Mouse (Mus musculus) G1E (cell line): ENCODE data around the gene Zbed5. TPM values are rescaled to one million over a fixed set of nuclear protein-coding genes. Genes with fewer than 3 reads are reported as not detected.
A peak's percentile ranks its signal among the peaks of the same experiment; 100 is the strongest.

ENCODE experiments used
- ATAC-seq: 2 replicates; pipeline ENCODE4 v1.8.0; 2016; ENCODE audit warnings: mild to moderate bottlenecking; ENCODE audit not compliant: insufficient number of reproducible peaks, poor library complexity, low FRiP score, severe bottlenecking; ENCODE audit errors: extremely low read depth
- DNase-seq: peaks from one replicate; pipeline ENCODE4 v3.0.0; 2012; ENCODE audit warnings: low spot score
- H3K27me3 ChIP-seq: 2 replicates; pipeline ENCODE4 v1.6.1; 2012; ENCODE audit warnings: mild to moderate bottlenecking, low read length, inconsistent platforms; ENCODE audit not compliant: insufficient read depth
- H3K36me3 ChIP-seq: replicated peaks from 2 replicates; pipeline ENCODE3; 2012; ENCODE audit warnings: mild to moderate bottlenecking, inconsistent platforms
- H3K4me1 ChIP-seq: 2 replicates; pipeline ENCODE4 v1.6.1; 2012; ENCODE audit warnings: low read depth, low read length, inconsistent platforms, mixed read lengths; ENCODE audit not compliant: insufficient read depth
- H3K4me3 ChIP-seq: 2 replicates; pipeline ENCODE4 v1.5.1; 2012; ENCODE audit warnings: low read depth, mild to moderate bottlenecking, inconsistent platforms, low read length, moderate library complexity, mixed read lengths
- H3K9me3 ChIP-seq: replicated peaks from 2 replicates; pipeline ENCODE4 v1.6.1; 2012; ENCODE audit warnings: inconsistent platforms
- CTCF ChIP-seq: IDR thresholded peaks from 2 replicates; pipeline ENCODE4 v1.5.1; 2012; ENCODE audit warnings: low read depth, low read length, inconsistent platforms, mixed read lengths
- GATA1 ChIP-seq: IDR thresholded peaks from 2 replicates; pipeline ENCODE4 v1.6.1; 2012; ENCODE audit warnings: borderline replicate concordance, low read length, inconsistent platforms, mixed read lengths
- GATA2 ChIP-seq: IDR thresholded peaks from 2 replicates; pipeline ENCODE4 v1.6.1; 2012; ENCODE audit warnings: low read depth, low read length, inconsistent platforms, borderline replicate concordance
- POLR2AphosphoS5 ChIP-seq: IDR thresholded peaks from 2 replicates; pipeline ENCODE4 v1.6.1; 2012; ENCODE audit warnings: low read depth, low read length, inconsistent platforms; ENCODE audit not compliant: insufficient replicate concordance
- TAL1 ChIP-seq: conservative IDR thresholded peaks from 2 replicates; pipeline ENCODE4 v1.6.1; 2012; ENCODE audit warnings: low read depth, low read length, inconsistent platforms, mixed read lengths
- polyA plus RNA-seq: library from polyadenylated mRNA; stranded (reverse); fragments of >175 nt; gene quantifications from 2 replicates; pipeline ENCODE4 v1.2.3, GENCODE M21; 2012
- total RNA-seq, 2 experiments: library from RNA; stranded (forward) in 1 of 2; stranded (reverse) in 1 of 2; fragments of 200-1000 nt in 1 of 2; fragments of >200 nt in 1 of 2; fragmentation: Nextera tagmentation in 1 of 2; gene quantifications; 2 replicates each; pipeline ENCODE4 v1.2.3; 2014 to 2017

Zbed5 gene
- total and polyA plus RNA-seq, 3 experiments: 0.67 to 6.9 (median 1.4) TPM

GRCm38 (mm10) chr5:129943402-129943801 lies 47.9 kb downstream of the Zbed5 start:
- Histone ChIP-seq H3K27me3 (no peaks in the 10 kb centered on the region), H3K4me1 (peaks cover 58% of the 10 kb centered on the region), H3K36me3 (peaks cover 36% of the 10 kb centered on the region), H3K4me3 (peak overlapping the region; percentile 88; the same call in 1 of the 2 replicates), H3K9me3 (no peaks in the 10 kb centered on the region)
- no peak for DNase-seq
- no peak for TF ChIP-seq GATA2
- TF ChIP-seq CTCF: no peak
- no peak for TF ChIP-seq TAL1
- no peak for TF ChIP-seq POLR2AphosphoS5
- TF ChIP-seq GATA1: no peak
- no peak for ATAC-seq

- DNase-seq (no peak), ATAC-seq (no peak)
- H3K4me1 ChIP-seq: peaks cover 66% of the 10 kb centered on the region
- H3K4me3 ChIP-seq: no peak overlapping the region
- TF ChIP-seq CTCF (no peak), GATA2 (no peak), TAL1 (no peak), POLR2AphosphoS5 (no peak), GATA1 (no peak)
- H3K27me3 ChIP-seq: no peaks in the 10 kb centered on the region
- peaks cover 52% of the 10 kb centered on the region for H3K36me3 ChIP-seq
- H3K9me3 ChIP-seq: no peaks in the 10 kb centered on the region
Observed at GRCm38 (mm10) chr5:129947528-129948033, 52.1 kb downstream of the Zbed5 start.

GRCm38 (mm10) chr5:129952143-129952542 lies 56.6 kb downstream of the Zbed5 start:
- H3K27me3 ChIP-seq: no peaks in the 10 kb centered on the region
- peaks cover 41% of the 10 kb centered on the region for H3K36me3 ChIP-seq
- H3K4me3 ChIP-seq: no peak overlapping the region
- peaks cover 74% of the 10 kb centered on the region for H3K4me1 ChIP-seq
- ATAC-seq (no peak), DNase-seq (no peak)
- TF ChIP-seq GATA2 (no peak), POLR2AphosphoS5 (no peak), TAL1 (no peak), GATA1 (no peak), CTCF (no peak)
- H3K9me3 ChIP-seq: no peaks in the 10 kb centered on the region

Other genes starting within 250 kb of the Zbed5 start
- gene Zfp11, start 225.6 kb upstream of the Zbed5 start, total RNA-seq (2014; fragmentation: Nextera tagmentation): 3.1 and 3.7 TPM in 2 replicates
- gene Zfp11, start 225.6 kb upstream of the Zbed5 start, total RNA-seq (2017): 1.4 TPM in 2 replicates
- gene Zfp11, start 225.6 kb upstream of the Zbed5 start, polyA plus RNA-seq: 0.03 and 0.10 TPM in 2 replicates
- not detected in 2 replicates for gene Sept14, start 187.2 kb upstream of the Zbed5 start, total RNA-seq (2014; fragmentation: Nextera tagmentation)
- gene Sept14, start 187.2 kb upstream of the Zbed5 start, total RNA-seq (2017): not detected in 2 replicates
- gene Sept14, start 187.2 kb upstream of the Zbed5 start, polyA plus RNA-seq: not detected in 2 replicates
- 138 and 144 TPM in 2 replicates for gene Mrps17, start 180.2 kb upstream of the Zbed5 start, total RNA-seq (2014; fragmentation: Nextera tagmentation)
- 146 and 158 TPM in 2 replicates for gene Mrps17, start 180.2 kb upstream of the Zbed5 start, total RNA-seq (2017)
- gene Mrps17, start 180.2 kb upstream of the Zbed5 start, polyA plus RNA-seq: 17.0 and 42.2 TPM in 2 replicates
- 76.7 and 101 TPM in 2 replicates for gene Nipsnap2, start 170.7 kb upstream of the Zbed5 start, total RNA-seq (2014; fragmentation: Nextera tagmentation)
- gene Nipsnap2, start 170.7 kb upstream of the Zbed5 start, total RNA-seq (2017): 59.9 TPM in 2 replicates
- 41.5 and 56.0 TPM in 2 replicates for gene Nipsnap2, start 170.7 kb upstream of the Zbed5 start, polyA plus RNA-seq
- gene Psph, start 108.3 kb upstream of the Zbed5 start, total RNA-seq (2014; fragmentation: Nextera tagmentation): 21.0 and 25.1 TPM in 2 replicates
- 17.9 and 22.2 TPM in 2 replicates for gene Psph, start 108.3 kb upstream of the Zbed5 start, total RNA-seq (2017)
- gene Psph, start 108.3 kb upstream of the Zbed5 start, polyA plus RNA-seq: 14.5 and 47.5 TPM in 2 replicates
- gene Sumf2, start 48.7 kb upstream of the Zbed5 start, total RNA-seq (2014; fragmentation: Nextera tagmentation): 9.6 and 12.7 TPM in 2 replicates
- 15.7 and 20.9 TPM in 2 replicates for gene Sumf2, start 48.7 kb upstream of the Zbed5 start, total RNA-seq (2017)
- gene Sumf2, start 48.7 kb upstream of the Zbed5 start, polyA plus RNA-seq: 23.5 and 25.0 TPM in 2 replicates
- 69.4 and 78.3 TPM in 2 replicates for gene Chchd2, start 8.3 kb upstream of the Zbed5 start, total RNA-seq (2014; fragmentation: Nextera tagmentation)
- 342 and 377 TPM in 2 replicates for gene Chchd2, start 8.3 kb upstream of the Zbed5 start, total RNA-seq (2017)
- 586 and 747 TPM in 2 replicates for gene Chchd2, start 8.3 kb upstream of the Zbed5 start, polyA plus RNA-seq
- gene Phkg1, start 2.8 kb downstream of the Zbed5 start, total RNA-seq (2014; fragmentation: Nextera tagmentation): not detected in 2 replicates
- gene Phkg1, start 2.8 kb downstream of the Zbed5 start, total RNA-seq (2017): 0.33 and 0.46 TPM in 2 replicates
- gene Phkg1, start 2.8 kb downstream of the Zbed5 start, polyA plus RNA-seq: 0.03 TPM in 1 of 2 replicates, not detected in the other
- 4.0 and 11.2 TPM in 2 replicates for gene Nupr1l, start 12.8 kb downstream of the Zbed5 start, total RNA-seq (2014; fragmentation: Nextera tagmentation)
- gene Nupr1l, start 12.8 kb downstream of the Zbed5 start, total RNA-seq (2017): 4.0 and 8.7 TPM in 2 replicates
- gene Nupr1l, start 12.8 kb downstream of the Zbed5 start, polyA plus RNA-seq: 1.2 TPM in 2 replicates
- 122 and 152 TPM in 2 replicates for gene Vkorc1l1, start 46.2 kb downstream of the Zbed5 start, total RNA-seq (2014; fragmentation: Nextera tagmentation)
- 76.7 and 90.2 TPM in 2 replicates for gene Vkorc1l1, start 46.2 kb downstream of the Zbed5 start, total RNA-seq (2017)
- gene Vkorc1l1, start 46.2 kb downstream of the Zbed5 start, polyA plus RNA-seq: 21.6 and 24.1 TPM in 2 replicates
- 53.6 and 54.1 TPM in 2 replicates for gene Gusb, start 107.3 kb downstream of the Zbed5 start, total RNA-seq (2014; fragmentation: Nextera tagmentation)
- gene Gusb, start 107.3 kb downstream of the Zbed5 start, total RNA-seq (2017): 68.0 and 74.6 TPM in 2 replicates
- gene Gusb, start 107.3 kb downstream of the Zbed5 start, polyA plus RNA-seq: 19.5 and 21.9 TPM in 2 replicates
- gene Asl, start 133.5 kb downstream of the Zbed5 start, total RNA-seq (2014; fragmentation: Nextera tagmentation): 32.8 and 48.6 TPM in 2 replicates
- gene Asl, start 133.5 kb downstream of the Zbed5 start, total RNA-seq (2017): 29.4 and 34.2 TPM in 2 replicates
- 22.6 and 23.9 TPM in 2 replicates for gene Asl, start 133.5 kb downstream of the Zbed5 start, polyA plus RNA-seq
- 86.2 and 94.0 TPM in 2 replicates for gene Crcp, start 133.6 kb downstream of the Zbed5 start, total RNA-seq (2014; fragmentation: Nextera tagmentation)
- gene Crcp, start 133.6 kb downstream of the Zbed5 start, total RNA-seq (2017): 45.0 and 46.7 TPM in 2 replicates
- 10.2 and 12.4 TPM in 2 replicates for gene Crcp, start 133.6 kb downstream of the Zbed5 start, polyA plus RNA-seq
- not detected in 2 replicates for gene Tpst1, start 177.6 kb downstream of the Zbed5 start, total RNA-seq (2014; fragmentation: Nextera tagmentation)
- gene Tpst1, start 177.6 kb downstream of the Zbed5 start, total RNA-seq (2017): 0.22 and 0.58 TPM in 2 replicates
- gene Tpst1, start 177.6 kb downstream of the Zbed5 start, polyA plus RNA-seq: not detected in 2 replicates
- gene Kctd7, start 249.1 kb downstream of the Zbed5 start, total RNA-seq (2014; fragmentation: Nextera tagmentation): 5.0 and 6.9 TPM in 2 replicates
- gene Kctd7, start 249.1 kb downstream of the Zbed5 start, total RNA-seq (2017): 10.2 and 10.3 TPM in 2 replicates
- gene Kctd7, start 249.1 kb downstream of the Zbed5 start, polyA plus RNA-seq: 7.8 and 10.3 TPM in 2 replicates